Mouse (Mus musculus): Measurements from ENCODE around the gene Sobp. TPM values are rescaled to one million over a fixed set of nuclear protein-coding genes. Genes with fewer than 3 reads are reported as not detected.

Gene Sobp
- total RNA-seq, 2 experiments from 2014 or later = 79.9 to 91.3 TPM

GRCm38 (mm10) chr10:43037455-43037793 is 136.9 kb downstream of the Sobp start:
- no peak for DNase-seq (ENCODE audit: extremely low spot score in 1 of 2, low spot score in 1 of 2)

- DNase-seq (ENCODE audit: extremely low spot score in 1 of 2, low spot score in 1 of 2) = no peak
These were observed 137.5 kb downstream of the Sobp start for GRCm38 (mm10) chr10:43036646-43037454.

- DNase-seq (ENCODE audit: extremely low spot score in 1 of 2, low spot score in 1 of 2) = no peak
These were observed 138.8 kb downstream of the Sobp start for GRCm38 (mm10) chr10:43035579-43035978.

GRCm38 (mm10) chr10:43034811-43035210 is 139.5 kb downstream of the Sobp start:
- DNase-seq (ENCODE audit: extremely low spot score in 1 of 2, low spot score in 1 of 2) = no peak

- DNase-seq (ENCODE audit: extremely low spot score in 1 of 2, low spot score in 1 of 2) = no peak
These were observed 140.7 kb downstream of the Sobp start for GRCm38 (mm10) chr10:43033481-43034248.

- no peak for DNase-seq (ENCODE audit: extremely low spot score in 1 of 2, low spot score in 1 of 2)
These were observed 147.3 kb downstream of the Sobp start for GRCm38 (mm10) chr10:43027006-43027405.

- no peak for DNase-seq (ENCODE audit: extremely low spot score in 1 of 2, low spot score in 1 of 2)
These were observed 150.7 kb downstream of the Sobp start for GRCm38 (mm10) chr10:43023454-43024194.

- no peak for DNase-seq (ENCODE audit: extremely low spot score in 1 of 2, low spot score in 1 of 2)
These were observed 152.1 kb downstream of the Sobp start for GRCm38 (mm10) chr10:43022190-43022761.

- no peak for DNase-seq (ENCODE audit: extremely low spot score in 1 of 2, low spot score in 1 of 2)
These were observed 152.7 kb downstream of the Sobp start for GRCm38 (mm10) chr10:43021512-43022116.

GRCm38 (mm10) chr10:43021017-43021416 is 153.3 kb downstream of the Sobp start:
- no peak for DNase-seq (ENCODE audit: extremely low spot score in 1 of 2, low spot score in 1 of 2)

GRCm38 (mm10) chr10:43014782-43015181 is 159.5 kb downstream of the Sobp start:
- DNase-seq (ENCODE audit: extremely low spot score in 1 of 2, low spot score in 1 of 2) = no peak

- no peak for DNase-seq (ENCODE audit: extremely low spot score in 1 of 2, low spot score in 1 of 2)
These were observed 160.0 kb downstream of the Sobp start for GRCm38 (mm10) chr10:43014358-43014757.

- no peak for DNase-seq (ENCODE audit: extremely low spot score in 1 of 2, low spot score in 1 of 2)
These were observed 166.2 kb downstream of the Sobp start for GRCm38 (mm10) chr10:43008116-43008515.

GRCm38 (mm10) chr10:43006534-43006933 is 167.8 kb downstream of the Sobp start:
- peak in 1 of 2 experiments; percentile 13 for DNase-seq (ENCODE audit: extremely low spot score in 1 of 2, low spot score in 1 of 2)

GRCm38 (mm10) chr10:43005677-43006076 is 168.7 kb downstream of the Sobp start:
- DNase-seq (ENCODE audit: extremely low spot score in 1 of 2, low spot score in 1 of 2) = no peak

GRCm38 (mm10) chr10:43005031-43005430 is 169.3 kb downstream of the Sobp start:
- no peak for DNase-seq (ENCODE audit: extremely low spot score in 1 of 2, low spot score in 1 of 2)

GRCm38 (mm10) chr10:43004174-43004734 is 170.1 kb downstream of the Sobp start:
- DNase-seq (ENCODE audit: extremely low spot score in 1 of 2, low spot score in 1 of 2) = no peak

GRCm38 (mm10) chr10:43003466-43003757 is 170.9 kb downstream of the Sobp start:
- no peak for DNase-seq (ENCODE audit: extremely low spot score in 1 of 2, low spot score in 1 of 2)

- no peak for DNase-seq (ENCODE audit: extremely low spot score in 1 of 2, low spot score in 1 of 2)
These were observed 171.4 kb downstream of the Sobp start for GRCm38 (mm10) chr10:43002721-43003465.

All from layer of hippocampus, postnatal 25 days (tissue).